Mouse (Mus musculus): ENCODE measurements around the gene Rack1. TPM values are rescaled to one million over a fixed set of nuclear protein-coding genes. Genes with fewer than 3 reads are reported as not detected.

The Rack1 gene
- polyA plus RNA-seq, 1 experiment from 2014 or later, result 428 TPM

DNA sequence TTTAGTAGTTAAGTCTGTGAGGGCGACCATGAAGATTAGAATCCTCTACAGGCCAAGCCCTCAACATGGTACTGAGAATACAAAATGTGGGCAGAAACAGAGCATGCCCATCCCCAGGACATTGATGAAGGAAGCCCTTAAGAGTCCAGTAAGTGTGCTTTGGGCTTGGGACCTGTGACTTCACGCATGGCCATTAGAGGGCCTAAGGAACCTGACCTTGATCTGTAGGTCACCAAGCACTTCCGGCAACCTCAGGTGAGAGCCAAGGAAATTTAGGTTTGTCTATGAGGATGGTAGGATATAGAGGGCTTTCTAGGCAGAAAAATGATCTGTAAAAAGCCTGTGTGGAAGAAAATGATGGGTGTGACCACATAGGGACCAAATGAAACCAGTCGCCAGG, 3.8 kb upstream of the Rack1 start:
- 69% methylated on average over 4 of the region's 4 CpGs for WGBS
- H3K27ac ChIP-seq (ENCODE audit: poor library complexity, severe bottlenecking), result no peak overlapping the region
- no peak overlapping the region for H3K9ac ChIP-seq
- no peak overlapping the region for H3K4me2 ChIP-seq
- no peak for ATAC-seq (ENCODE audit: insufficient number of reproducible peaks, low FRiP score)
- H3K9me3 ChIP-seq (replicated peaks), result no peaks in the 10 kb centered on the region
- no peaks in the 10 kb centered on the region for H3K36me3 ChIP-seq
- no peaks in the 10 kb centered on the region for H3K27me3 ChIP-seq (replicated peaks)
- H3K4me1 ChIP-seq (replicated peaks), result peaks cover 20% of the 10 kb centered on the region
- no peak overlapping the region for H3K4me3 ChIP-seq

- peak overlapping the region; percentile 13 for H3K4me2 ChIP-seq
- WGBS, result 41% methylated on average over 5 of the region's 5 CpGs
- ATAC-seq (ENCODE audit: insufficient number of reproducible peaks, low FRiP score), result no peak
These were observed 2.8 kb upstream of the Rack1 start for GRCm38 (mm10) chr11:48797287-48797686.

GRCm38 (mm10) chr11:48798308-48798707, 1.8 kb upstream of the Rack1 start:
- peaks cover 20% of the 10 kb centered on the region for H3K36me3 ChIP-seq

More at GRCm38 (mm10) chr11:48797287-48797686, 2.8 kb upstream of the Rack1 start:
- H3K4me1 ChIP-seq (replicated peaks), result peaks cover 29% of the 10 kb centered on the region
- no peaks in the 10 kb centered on the region for H3K27me3 ChIP-seq (replicated peaks)
- 0 out of 2 replicates have a peak overlapping the region, but pooled peaks have one; percentile 6 for H3K4me3 ChIP-seq
- no peak overlapping the region for H3K9ac ChIP-seq
- H3K36me3 ChIP-seq, result peaks cover 9% of the 10 kb centered on the region
- H3K27ac ChIP-seq (ENCODE audit: poor library complexity, severe bottlenecking), result peak overlapping the region; percentile 51
- no peaks in the 10 kb centered on the region for H3K9me3 ChIP-seq (replicated peaks)

DNA sequence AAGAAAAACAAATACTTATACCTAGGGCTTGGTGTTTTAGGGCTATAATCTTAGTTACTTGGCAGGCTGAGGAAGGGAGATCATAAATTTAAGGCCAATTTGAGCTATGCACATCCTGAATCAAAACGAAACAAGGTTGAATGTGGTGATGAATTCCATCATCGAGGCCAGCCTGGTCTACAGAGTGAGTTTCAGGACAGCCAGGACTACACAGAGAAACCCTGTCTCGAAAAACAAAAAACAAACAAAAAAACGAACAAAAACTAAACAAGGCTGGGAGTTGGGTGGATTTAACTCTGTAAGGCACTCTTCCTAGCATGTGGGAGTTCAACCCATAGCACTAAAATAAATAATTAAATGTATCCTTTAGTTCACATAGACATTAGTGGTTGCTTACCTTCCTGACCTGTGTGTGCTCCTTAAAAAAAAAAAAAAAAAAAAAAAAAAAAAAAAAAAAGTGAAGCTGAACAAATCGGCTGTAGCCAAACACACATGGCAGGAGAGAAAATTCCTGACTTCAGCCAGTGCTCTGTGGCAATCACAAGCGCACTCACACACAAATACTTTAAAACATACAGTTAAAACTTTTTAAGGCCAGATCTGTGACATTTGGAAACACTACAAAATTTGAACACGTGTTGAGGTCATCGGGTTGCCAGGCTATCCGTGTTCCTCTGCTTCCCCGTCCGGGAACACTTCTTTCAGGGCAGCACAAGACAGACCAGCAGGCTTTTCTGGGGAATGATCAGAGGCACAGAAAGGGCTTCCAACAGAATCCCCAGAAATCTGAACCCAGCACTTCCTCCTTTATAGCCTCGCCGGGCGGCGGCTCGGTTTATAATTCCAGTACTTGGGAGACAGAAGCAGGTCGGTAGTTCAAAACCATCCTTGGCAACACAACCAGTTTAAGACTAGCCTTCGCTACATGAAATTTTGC, 880 bp upstream of the Rack1 start:
- Histone ChIP-seq H3K27me3 (replicated peaks) (no peaks in the 10 kb centered on the region), H3K9me3 (replicated peaks) (no peaks in the 10 kb centered on the region), H3K36me3 (peaks cover 29% of the 10 kb centered on the region), H3K4me3 (peak overlapping the region; percentile 84), H3K9ac (peak overlapping the region; percentile 90), H3K27ac (ENCODE audit: poor library complexity, severe bottlenecking) (peak overlapping the region; percentile 97), H3K4me2 (peak overlapping the region; percentile 82), H3K4me1 (replicated peaks) (peaks cover 38% of the 10 kb centered on the region)
- 0 out of 2 replicates have a peak, but pooled peaks have one; percentile 1 for ATAC-seq (ENCODE audit: insufficient number of reproducible peaks, low FRiP score)
- 10% methylated on average over 18 of the region's 18 CpGs for WGBS

More at GRCm38 (mm10) chr11:48798308-48798707, 1.8 kb upstream of the Rack1 start:
- Histone ChIP-seq H3K27ac (ENCODE audit: poor library complexity, severe bottlenecking) (peak overlapping the region; percentile 55), H3K9me3 (replicated peaks) (no peaks in the 10 kb centered on the region), H3K4me3 (no peak overlapping the region), H3K27me3 (replicated peaks) (no peaks in the 10 kb centered on the region), H3K9ac (peak overlapping the region; percentile 32; the same call in 1 of the 2 replicates), H3K4me2 (peak overlapping the region; percentile 42), H3K4me1 (replicated peaks) (peaks cover 38% of the 10 kb centered on the region)
- 45% methylated on average over 7 of the region's 7 CpGs for WGBS
- ATAC-seq (ENCODE audit: insufficient number of reproducible peaks, low FRiP score), result no peak

GRCm38 (mm10) chr11:48801831-48802772, 2.0 kb downstream of the Rack1 start:
- H3K9ac ChIP-seq, result peak overlapping the region; percentile 95
- H3K36me3 ChIP-seq, result peaks cover 56% of the 10 kb centered on the region
- no peaks in the 10 kb centered on the region for H3K27me3 ChIP-seq (replicated peaks)
- peak overlapping the region; percentile 84 for H3K4me3 ChIP-seq
- H3K4me1 ChIP-seq (replicated peaks), result peaks cover 37% of the 10 kb centered on the region
- H3K27ac ChIP-seq (ENCODE audit: poor library complexity, severe bottlenecking), result no peak overlapping the region
- no peaks in the 10 kb centered on the region for H3K9me3 ChIP-seq (replicated peaks)
- H3K4me2 ChIP-seq, result peak overlapping the region; percentile 82
- WGBS, result 63% methylated on average over 17 of the region's 17 CpGs
- no peak for ATAC-seq (ENCODE audit: insufficient number of reproducible peaks, low FRiP score)

DNA sequence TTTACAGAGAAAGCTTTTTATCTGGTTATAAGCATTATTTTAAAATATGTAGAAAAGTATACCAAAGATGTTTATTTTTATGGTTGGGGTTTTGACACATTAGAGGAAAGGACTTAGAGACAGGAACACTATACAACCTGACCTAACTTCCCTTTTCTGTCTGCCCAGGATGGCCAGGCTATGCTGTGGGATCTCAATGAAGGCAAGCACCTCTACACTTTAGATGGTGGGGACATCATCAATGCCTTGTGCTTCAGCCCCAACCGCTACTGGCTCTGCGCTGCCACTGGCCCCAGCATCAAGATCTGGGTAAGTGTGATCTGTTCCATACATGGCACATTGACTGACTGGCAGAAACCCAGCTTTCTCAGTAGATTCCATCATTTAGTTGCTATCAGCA, 3.9 kb downstream of the Rack1 start:
- ATAC-seq (ENCODE audit: insufficient number of reproducible peaks, low FRiP score), result no peak
- H3K9me3 ChIP-seq (replicated peaks), result no peaks in the 10 kb centered on the region
- H3K36me3 ChIP-seq, result peaks cover 75% of the 10 kb centered on the region
- WGBS, result 93% methylated on average over 2 of the region's 2 CpGs
- no peak overlapping the region for H3K4me3 ChIP-seq
- peaks cover 23% of the 10 kb centered on the region for H3K4me1 ChIP-seq (replicated peaks)
- no peak overlapping the region for H3K27ac ChIP-seq (ENCODE audit: poor library complexity, severe bottlenecking)
- H3K4me2 ChIP-seq, result no peak overlapping the region
- no peaks in the 10 kb centered on the region for H3K27me3 ChIP-seq (replicated peaks)
- no peak overlapping the region for H3K9ac ChIP-seq

DNA sequence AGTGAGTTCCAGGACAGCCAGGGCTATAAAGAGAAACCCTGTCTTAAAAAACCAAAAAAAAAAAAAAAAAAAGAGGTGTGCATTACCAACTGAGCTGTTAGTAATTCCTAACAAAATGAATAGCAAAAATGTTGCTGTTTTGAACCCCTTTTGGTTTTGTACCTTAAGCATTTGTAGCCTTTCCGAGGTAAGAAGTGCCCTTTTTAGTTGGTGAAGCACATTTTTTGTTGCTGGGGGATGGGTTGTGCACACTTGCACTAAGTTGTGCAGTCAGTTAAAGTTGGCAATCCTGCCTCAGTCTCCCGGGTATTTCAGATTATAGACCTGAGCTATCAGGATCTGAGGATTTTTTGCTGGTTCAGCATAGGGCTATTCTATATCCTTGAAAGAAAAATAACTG, 4.8 kb downstream of the Rack1 start:
- Histone ChIP-seq H3K9me3 (replicated peaks) (no peaks in the 10 kb centered on the region), H3K4me3 (no peak overlapping the region), H3K9ac (no peak overlapping the region), H3K4me2 (no peak overlapping the region), H3K27ac (ENCODE audit: poor library complexity, severe bottlenecking) (no peak overlapping the region), H3K4me1 (replicated peaks) (peaks cover 25% of the 10 kb centered on the region), H3K36me3 (peaks cover 84% of the 10 kb centered on the region), H3K27me3 (replicated peaks) (no peaks in the 10 kb centered on the region)
- ATAC-seq (ENCODE audit: insufficient number of reproducible peaks, low FRiP score), result no peak
- WGBS, result 81% methylated on average over 2 of the region's 2 CpGs

GRCm38 (mm10) chr11:48806856-48807562, 6.9 kb downstream of the Rack1 start:
- Histone ChIP-seq H3K27me3 (replicated peaks) (no peaks in the 10 kb centered on the region), H3K9ac (0 out of 2 replicates have a peak overlapping the region, but pooled peaks have one; percentile 25), H3K36me3 (peaks cover 98% of the 10 kb centered on the region), H3K4me3 (no peak overlapping the region), H3K4me2 (no peak overlapping the region), H3K9me3 (replicated peaks) (no peaks in the 10 kb centered on the region), H3K4me1 (replicated peaks) (peaks cover 19% of the 10 kb centered on the region), H3K27ac (ENCODE audit: poor library complexity, severe bottlenecking) (peak overlapping the region; percentile 37)
- ATAC-seq (ENCODE audit: insufficient number of reproducible peaks, low FRiP score), result 0 out of 2 replicates have a peak, but pooled peaks have one; percentile 16
- 55% methylated on average over 21 of the region's 21 CpGs for WGBS

- peak overlapping the region; percentile 37 for H3K27ac ChIP-seq (ENCODE audit: poor library complexity, severe bottlenecking)
- no peak overlapping the region for H3K4me2 ChIP-seq
- H3K27me3 ChIP-seq (replicated peaks), result no peaks in the 10 kb centered on the region
- H3K4me3 ChIP-seq, result no peak overlapping the region
- H3K9ac ChIP-seq, result 0 out of 2 replicates have a peak overlapping the region, but pooled peaks have one; percentile 25
- H3K36me3 ChIP-seq, result peaks cover 98% of the 10 kb centered on the region
- peaks cover 11% of the 10 kb centered on the region; the same call in 1 of the 2 replicates for H3K4me1 ChIP-seq (replicated peaks)
- H3K9me3 ChIP-seq (replicated peaks), result no peaks in the 10 kb centered on the region
- 64% methylated on average over 14 of the region's 14 CpGs for WGBS
- ATAC-seq (ENCODE audit: insufficient number of reproducible peaks, low FRiP score), result 0 out of 2 replicates have a peak, but pooled peaks have one; percentile 26
These were observed 7.6 kb downstream of the Rack1 start for GRCm38 (mm10) chr11:48807563-48808303.

DNA sequence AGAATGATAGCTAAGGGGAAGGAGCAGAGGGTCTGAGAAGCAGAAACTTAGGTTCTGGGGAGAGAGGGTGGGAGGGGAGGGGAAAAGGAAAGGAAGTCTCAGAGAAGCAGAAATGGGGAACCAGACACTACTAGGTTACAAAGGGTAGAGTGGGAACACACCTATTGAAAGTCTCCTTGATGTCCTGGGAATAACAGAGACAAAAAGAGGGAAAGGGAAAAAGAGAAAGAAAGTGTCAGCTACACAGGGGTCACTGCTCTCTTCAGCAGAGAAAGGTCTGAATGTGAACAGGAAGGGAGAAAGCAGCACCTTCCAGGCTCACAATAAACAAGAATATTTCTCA, 8.1 kb downstream of the Rack1 start:
- Histone ChIP-seq H3K36me3 (peaks cover 94% of the 10 kb centered on the region), H3K4me3 (no peak overlapping the region), H3K4me1 (replicated peaks) (peaks cover 7% of the 10 kb centered on the region; the same call in 1 of the 2 replicates), H3K9me3 (replicated peaks) (no peaks in the 10 kb centered on the region), H3K27ac (ENCODE audit: poor library complexity, severe bottlenecking) (no peak overlapping the region), H3K27me3 (replicated peaks) (no peaks in the 10 kb centered on the region), H3K4me2 (no peak overlapping the region), H3K9ac (no peak overlapping the region)
- ATAC-seq (ENCODE audit: insufficient number of reproducible peaks, low FRiP score), result no peak

Data from heart, embryonic 12.5 days (tissue).